Mouse (Mus musculus) embryonic stem cell, embryonic (primary cell): ENCODE measurements at regions not wholly inside any gene's neighbourhood (a gene's known extent, or its start where the extent isn't known, plus 50 kb on each side); places are given as distances from the start of the nearest gene placed in this dataset.
"Not testable (repeated sequence)": the region's sequence is repeated elsewhere in the genome, so short reads cannot be mapped to it uniquely, and the experiment has no call there.

Source experiments
- CTCF ChIA-PET, 4 experiments: fragments of 300-600 bp in 2 of 4; fragments of 350-600 bp in 2 of 4; sonication (Branson Sonifier 250); formaldehyde crosslinking; loops; one replicate each; lab custom pipeline; 2022; ENCODE audit warnings: inconsistent platforms in 2 of 4; lab: Charles Lee
- POLR2A ChIA-PET, 4 experiments: fragments of 300-600 bp in 2 of 4; fragments of 350-600 bp in 2 of 4; sonication (Branson Sonifier 250); formaldehyde crosslinking; loops; one replicate each; lab custom pipeline; 2022; ENCODE audit warnings: antibody characterized with exemption in 4 of 4, inconsistent platforms in 1 of 4; lab: Charles Lee

DNA sequence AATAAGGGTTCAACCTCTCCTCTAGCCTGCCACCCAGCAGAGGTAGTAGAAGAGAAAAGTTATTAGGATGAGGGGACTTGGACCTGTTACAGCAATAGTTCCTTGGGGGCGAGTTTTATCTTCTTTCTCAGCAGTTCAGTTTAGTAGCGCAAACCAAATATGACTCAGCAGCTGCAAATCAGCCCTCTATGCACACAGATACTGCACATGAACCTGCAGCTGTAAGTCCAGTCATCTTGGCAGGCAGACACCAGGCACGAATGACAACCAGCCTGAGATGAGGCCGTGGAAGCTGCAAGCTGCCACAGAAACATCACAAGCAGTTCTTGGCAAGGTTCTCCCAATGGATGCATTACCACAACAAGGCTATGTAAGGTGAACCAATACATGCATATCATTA is 327.0 kb upstream of the Akr1e1 start:
- CTCF ChIA-PET = no interaction called here
- POLR2A ChIA-PET = no interaction called here

DNA sequence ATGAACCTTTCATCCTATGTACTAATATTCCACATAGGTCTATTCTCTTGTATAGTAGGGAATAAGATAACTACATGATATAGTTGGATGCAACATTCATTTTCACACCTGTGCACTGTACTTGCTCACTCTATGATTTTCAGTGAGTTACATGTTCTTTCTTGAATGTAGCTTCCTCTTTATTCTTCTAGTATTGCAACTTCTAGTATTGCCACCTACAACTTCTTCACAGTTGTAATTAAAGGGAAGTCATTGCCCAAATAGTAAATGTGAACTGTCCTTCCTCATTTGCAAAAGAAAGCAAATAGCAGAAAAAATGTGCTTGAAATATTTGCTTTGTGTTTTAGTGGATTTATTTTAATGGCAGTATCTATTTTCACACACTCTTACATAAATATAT is 330.9 kb upstream of the Akr1e1 start:
- ChIA-PET POLR2A (no interaction called here), CTCF (no interaction called here)

DNA sequence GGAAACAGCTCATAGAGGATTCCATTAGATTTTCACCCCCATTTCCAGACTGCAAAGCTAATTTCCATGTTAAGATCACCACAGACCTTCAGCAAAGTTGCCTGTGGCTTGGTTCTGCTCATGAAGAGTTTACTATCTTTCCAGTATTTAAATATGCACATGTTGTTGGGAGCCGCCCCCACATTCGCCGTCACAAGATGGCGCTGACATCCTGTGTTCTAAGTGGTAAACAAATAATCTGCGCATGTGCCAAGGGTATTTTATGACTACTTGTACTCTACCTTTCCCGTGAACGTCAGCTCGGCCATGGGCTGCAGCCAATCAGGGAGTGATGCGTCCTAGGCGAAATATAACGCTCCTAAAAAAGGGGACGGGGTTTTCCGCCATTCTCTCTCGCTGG is 333.5 kb upstream of the Akr1e1 start:
- CTCF ChIA-PET = not testable (repeated sequence)
- POLR2A ChIA-PET = interaction anchor here in 1 of 4 experiments (0.6 kb wide), 1 partner anchor 21 kb away, joined by 3 read pairs; no protein-coding TSS in a partner anchor

DNA sequence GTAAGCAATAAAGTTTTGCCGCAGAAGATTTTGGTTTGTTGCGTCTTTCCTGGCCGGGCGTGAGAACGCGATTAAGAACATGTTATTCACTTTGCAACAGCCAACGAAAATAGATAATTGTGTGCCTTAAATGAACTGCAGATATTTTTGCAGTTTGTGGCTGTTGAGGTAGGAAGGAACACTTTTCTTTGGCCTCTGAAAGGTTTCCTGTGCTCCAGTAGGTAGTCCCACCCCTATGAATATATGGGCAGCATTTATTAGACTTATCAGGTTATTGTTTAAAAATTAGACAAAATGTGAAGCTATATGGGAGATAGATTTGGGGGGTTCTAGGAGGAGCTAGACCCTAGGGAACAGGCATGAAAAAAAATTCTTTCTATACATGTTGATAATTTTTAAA is 334.1 kb upstream of the Akr1e1 start:
- POLR2A ChIA-PET = no interaction called here
- CTCF ChIA-PET = no interaction called here

DNA sequence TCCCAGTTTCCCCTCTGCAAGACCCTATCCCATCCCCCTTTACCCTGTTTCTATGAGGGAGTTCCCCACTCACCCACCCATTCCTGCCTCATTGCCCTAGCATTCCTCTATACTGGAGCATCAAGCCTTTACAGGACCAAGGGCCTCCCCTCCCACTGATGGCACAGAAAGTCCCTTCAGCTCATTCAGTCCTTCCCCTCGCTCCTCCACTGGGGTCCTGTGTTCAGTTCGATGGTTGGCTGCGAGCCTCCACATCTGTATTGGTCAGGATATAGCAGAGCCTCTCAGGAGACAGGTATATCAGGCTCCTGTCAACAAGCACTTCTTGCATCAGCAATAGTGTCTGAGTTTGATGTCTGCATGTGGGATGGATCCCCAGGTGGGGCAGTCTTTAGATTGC is 346.4 kb upstream of the Akr1e1 start:
- ChIA-PET POLR2A (no interaction called here), CTCF (no interaction called here)

DNA sequence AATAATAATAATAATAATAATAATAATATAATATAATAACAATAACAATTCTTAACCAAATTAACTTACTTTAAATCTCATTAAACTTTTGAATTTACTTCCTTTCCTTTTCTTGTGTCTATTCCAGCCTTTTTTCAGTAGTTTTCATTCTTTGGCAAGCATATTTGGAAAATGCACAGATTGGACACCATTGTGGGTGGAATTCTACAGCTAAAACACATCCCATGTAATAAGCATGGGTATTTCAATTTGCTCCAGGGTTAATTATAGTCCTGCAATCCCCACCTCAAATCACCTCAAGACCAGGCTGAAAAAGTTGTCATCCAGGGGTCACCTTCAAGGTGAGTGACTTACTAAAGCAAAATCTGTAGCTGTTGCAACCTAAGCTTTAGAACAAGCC is 355.9 kb upstream of the Akr1e1 start:
- ChIA-PET POLR2A (no interaction called here), CTCF (interaction anchor here in 1 of 4 experiments (0.7 kb wide), 1 partner anchor 121 kb away, joined by 3 read pairs; no protein-coding TSS in a partner anchor)

DNA sequence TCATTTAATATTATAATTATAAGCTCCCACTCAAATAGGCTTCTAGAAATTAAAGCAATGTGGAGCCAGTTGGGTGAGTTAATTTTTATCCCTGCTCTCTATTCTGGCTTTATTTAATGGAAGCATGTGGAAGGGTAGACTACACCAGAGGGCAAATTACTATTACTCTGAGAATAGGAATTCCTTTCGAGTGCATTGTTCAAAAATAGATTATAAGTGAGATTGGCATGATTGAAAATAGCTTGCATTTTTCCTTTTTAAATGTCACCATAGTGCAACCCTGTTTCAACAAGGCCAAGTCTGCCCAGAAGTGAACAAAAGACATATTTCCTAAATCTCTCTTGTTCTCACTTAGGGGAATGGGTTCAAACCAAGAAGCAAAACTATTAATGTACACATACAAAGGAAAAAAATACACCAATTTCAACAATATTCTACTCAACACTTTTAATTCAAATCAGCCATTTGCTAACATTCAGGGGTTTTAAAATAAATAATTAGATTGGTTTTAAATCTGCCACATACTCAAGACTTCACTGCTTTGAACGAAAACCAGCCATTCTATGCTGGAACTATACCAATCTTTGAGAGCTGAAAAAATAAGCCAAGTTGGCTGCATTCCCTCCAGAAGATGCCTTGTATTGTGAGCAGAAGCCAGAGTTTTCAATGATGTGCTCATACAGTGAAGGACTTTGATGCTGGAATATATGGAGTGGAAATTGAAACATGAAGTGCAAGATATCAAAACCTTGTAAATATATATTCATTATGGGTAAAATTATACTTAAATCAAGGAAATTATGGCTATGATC is 361.3 kb upstream of the Akr1e1 start:
- CTCF ChIA-PET = no interaction called here
- POLR2A ChIA-PET = no interaction called here

DNA sequence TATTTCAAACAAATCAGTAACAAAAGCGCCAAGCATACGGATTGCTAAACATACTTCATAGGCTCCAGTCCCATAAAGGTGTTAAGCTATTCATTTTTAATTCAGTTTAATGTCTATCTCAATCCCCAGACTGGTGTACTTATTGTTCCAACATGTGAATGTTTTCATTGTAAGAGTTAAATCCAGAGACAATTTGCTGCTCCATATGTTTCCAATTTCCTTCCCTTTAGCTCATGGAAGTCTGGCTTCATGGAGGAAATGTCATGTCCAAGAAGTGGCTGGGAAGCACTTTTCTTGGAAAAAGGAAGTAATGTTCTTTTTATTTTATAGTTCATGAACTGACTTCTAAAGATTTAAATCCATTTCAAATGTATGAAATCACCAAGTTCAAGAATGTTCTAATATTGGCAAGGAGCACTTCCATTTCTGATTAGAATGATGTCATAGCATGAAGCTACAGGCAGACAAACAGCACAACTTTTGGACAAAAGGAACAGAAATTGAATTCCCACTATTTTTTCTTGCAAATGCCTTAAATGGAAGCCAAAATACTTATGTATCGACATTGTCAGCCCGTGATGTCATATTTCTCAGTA is 362.6 kb upstream of the Akr1e1 start:
- ChIA-PET CTCF (interaction anchor here in 1 of 4 experiments (0.6 kb wide), 1 partner anchor 119 kb away, joined by 3 read pairs; no protein-coding TSS in a partner anchor), POLR2A (no interaction called here)

DNA sequence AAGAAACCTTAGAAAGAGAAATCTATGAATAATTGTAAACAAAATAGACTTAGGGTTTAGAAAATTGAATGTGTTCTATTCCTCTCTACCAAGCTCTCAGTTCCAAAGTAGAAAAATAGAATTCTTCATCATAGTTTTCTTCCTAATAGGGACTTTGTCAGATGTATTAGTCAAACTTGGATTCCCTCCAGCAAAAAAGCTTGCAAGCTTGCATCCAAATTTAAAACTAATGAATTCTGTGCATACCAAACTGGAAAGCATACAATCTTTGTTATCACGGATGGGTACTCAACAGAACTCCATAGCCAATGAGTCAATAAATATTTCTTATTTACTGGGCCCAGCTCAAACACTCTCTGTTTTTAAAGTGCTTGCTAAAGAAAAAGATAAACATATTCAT is 383.9 kb upstream of the Akr1e1 start:
- ChIA-PET POLR2A (no interaction called here), CTCF (no interaction called here)

DNA sequence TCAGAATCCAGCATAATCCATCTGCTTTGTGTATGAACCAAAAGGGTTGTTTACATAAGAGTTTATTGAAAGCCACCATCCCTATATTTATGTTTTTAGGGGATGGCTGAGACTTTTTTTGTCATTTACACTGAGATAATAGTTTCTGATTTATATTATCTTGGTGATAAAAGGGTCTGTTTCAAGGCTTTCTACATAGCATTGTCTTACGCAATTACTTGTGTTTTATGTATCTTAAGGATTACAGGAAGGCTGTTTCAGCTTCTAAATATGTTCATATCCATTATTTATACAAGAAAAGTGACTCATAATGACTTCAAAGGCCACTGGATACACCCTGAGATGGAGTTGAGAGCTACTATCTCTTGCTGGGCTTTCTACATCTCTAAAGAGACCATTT is 399.3 kb upstream of the Akr1e1 start:
- CTCF ChIA-PET = no interaction called here
- POLR2A ChIA-PET = no interaction called here

DNA sequence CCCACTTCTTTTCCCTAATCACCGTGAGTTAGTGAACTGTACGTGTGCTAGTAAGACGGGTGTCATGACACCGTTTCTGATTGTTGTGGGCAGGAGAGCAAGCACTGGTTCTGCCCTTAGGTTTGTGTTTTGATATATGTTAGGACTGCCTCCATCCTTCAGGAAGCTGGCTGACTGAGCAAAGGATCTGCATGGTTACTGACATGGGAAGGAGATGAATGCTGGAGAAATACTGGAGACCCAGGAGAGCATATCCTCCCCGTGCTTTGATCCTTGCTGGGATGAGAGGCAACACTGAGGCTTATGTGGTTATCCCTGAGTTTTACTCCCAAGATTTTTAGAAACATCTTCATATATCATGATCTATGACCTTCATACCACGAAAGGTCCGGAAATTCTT is 413.5 kb upstream of the Akr1e1 start:
- ChIA-PET POLR2A (no interaction called here), CTCF (no interaction called here)

DNA sequence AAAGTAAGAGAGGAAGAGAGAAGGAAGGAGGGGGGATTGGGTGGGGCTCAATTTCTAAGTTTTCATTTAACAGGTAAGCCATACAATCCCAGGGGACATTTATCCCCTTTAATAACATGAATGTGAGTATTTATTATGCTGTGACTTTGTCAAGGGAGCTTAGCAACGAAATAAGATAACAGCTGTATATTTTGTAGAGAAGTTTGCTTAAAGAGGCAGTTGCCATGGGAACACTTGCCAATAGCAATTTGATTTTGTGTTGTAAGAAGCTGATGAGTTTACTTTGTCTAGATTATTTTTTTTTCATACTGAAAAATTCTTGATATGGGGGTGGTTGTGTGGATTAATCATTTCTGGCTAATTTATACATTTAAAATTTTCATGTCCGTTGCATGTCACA is 450.9 kb upstream of the Akr1e1 start:
- POLR2A ChIA-PET = no interaction called here
- CTCF ChIA-PET = no interaction called here

DNA sequence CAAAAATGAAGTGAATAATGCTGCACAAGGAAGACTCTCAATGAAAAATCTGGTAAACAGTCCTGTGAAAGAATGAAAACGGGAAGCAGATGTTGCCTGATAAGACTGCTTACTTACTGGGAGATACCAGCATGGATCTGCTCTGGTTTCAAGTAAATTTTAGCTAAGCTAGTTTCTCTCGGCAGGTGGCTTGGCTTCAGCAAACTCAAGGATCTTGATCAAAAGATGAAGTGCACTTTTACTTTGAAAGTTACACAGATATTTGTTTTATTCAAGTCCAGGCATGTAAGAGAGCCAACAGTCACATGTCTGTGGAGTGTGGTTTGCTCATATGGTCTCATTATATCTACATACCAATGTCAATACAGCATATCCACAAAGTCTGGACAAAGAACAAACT is 451.5 kb upstream of the Akr1e1 start:
- ChIA-PET CTCF (no interaction called here), POLR2A (no interaction called here)

DNA sequence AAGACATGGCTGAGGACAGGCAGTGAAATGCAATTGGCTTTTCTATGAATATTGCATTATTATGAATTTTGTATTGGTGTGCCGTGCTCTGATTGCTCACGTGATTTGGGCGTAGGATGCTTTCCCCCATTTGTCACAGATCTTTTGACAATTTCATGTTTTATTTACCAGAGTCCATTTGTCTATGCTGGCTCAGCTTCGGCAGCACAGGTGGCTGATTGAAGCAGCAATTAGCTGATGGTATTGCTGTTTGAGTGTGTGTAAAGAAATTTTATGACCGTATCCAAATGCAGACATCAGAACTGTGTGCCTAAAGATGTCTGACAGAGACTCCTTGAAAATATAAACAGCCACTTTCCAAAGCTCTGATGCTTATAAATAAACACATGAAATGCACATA is 498.5 kb upstream of the Akr1e1 start:
- ChIA-PET CTCF (no interaction called here), POLR2A (no interaction called here)

DNA sequence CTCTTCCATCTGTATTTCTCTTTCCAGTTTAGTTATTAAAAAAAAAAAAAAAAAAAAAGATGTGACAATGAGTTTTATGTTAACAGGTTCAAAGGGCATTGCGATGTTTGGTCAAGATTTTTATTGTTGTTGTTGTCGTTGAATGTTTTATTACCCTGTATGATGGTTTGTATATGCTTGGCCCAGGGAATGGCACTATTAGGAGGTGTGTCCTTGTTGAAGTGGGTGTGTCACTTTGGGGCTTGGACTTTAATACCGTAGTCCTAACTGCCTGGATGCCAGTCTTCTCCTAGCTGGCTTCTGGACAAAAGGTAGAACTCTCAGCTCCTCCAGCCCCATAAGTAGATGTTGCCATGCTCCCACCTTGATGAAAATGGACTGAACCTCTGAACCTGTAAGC is 545.9 kb upstream of the Akr1e1 start:
- POLR2A ChIA-PET = no interaction called here
- CTCF ChIA-PET = no interaction called here

DNA sequence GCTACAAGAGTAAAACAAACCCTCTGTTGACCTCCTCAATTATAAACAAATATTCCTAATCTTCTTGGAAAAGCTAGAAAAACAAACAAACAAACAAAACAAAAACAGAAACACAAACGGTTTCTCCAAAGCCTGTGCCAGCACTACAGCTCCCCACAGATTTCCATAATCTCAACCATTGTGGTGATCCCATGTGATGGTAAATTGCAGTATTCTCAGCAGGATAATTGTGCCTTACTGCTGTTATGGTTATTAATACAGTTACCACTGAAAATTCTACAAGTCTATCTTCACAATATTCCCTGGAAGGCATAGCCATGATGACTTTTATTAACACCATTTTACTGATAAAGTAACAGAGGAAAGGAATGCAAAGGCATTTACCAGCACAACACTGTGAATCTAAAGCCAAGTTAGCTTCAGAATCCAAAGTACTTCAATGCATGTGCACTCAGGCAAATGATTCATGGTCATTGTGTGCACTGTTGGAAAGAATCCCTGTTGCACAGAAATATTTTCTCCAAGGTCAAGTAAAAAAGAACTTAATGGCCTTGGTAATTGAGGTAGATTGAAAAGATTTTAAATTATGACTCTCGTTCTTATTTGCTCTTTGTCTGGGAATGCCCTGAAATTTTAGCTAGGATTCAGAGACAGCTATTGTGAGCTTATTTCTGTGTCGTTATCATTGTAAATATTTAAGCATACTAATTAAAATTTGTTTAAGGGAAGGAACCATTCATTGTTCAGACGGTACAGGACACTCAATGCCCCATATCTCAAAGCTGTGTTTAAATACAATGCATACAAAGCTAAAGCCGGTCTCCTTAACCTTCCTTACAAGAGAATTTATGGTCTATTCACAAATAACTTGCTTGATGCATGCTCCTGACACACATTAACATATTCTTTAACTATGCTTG is 551.1 kb upstream of the Akr1e1 start:
- POLR2A ChIA-PET = interaction anchor here in 2 of 4 experiments (0.5 to 0.6 kb wide), 2 partner anchors 13 to 391 kb away, joined by 3 read pairs; no protein-coding TSS in a partner anchor
- CTCF ChIA-PET = no interaction called here

DNA sequence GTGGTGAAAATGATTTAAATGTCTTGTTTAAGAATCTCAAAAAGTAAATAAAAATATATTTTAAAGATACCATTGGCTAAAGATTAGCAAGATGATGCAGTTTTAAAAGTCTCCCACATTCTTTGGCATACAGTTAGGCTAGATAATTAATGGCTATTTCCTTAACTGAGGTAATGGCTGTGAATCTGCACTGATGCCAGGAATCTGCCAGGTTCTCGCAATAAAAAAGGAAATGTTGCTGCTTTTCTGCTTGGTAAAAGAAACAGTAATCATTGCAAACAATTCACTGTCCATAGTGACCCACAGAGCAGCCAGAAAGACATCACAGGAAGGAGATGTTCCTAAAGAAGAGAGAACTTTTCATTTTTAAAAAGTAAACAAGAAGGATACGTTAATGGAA is 557.7 kb upstream of the Akr1e1 start:
- ChIA-PET POLR2A (no interaction called here), CTCF (no interaction called here)

DNA sequence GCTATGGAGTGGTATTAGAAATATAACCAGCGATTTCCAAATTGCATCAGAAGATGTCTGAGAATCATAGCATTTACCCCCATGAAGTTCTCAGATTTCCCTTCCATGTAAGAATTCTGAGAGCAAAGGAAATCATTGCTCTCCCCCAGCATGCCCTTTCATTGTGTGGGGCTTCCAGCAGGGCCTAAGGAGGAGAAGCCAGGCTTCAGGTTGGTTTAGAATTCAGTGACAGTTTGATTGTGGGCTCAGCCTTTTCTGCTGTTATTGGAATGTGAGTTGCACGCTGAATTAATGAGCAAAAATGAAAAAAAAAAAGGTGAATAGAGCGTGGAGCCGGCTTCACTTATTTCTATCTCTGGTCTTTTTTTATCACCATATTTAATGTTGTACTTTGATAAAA is 570.0 kb upstream of the Akr1e1 start:
- ChIA-PET POLR2A (no interaction called here), CTCF (no interaction called here)

DNA sequence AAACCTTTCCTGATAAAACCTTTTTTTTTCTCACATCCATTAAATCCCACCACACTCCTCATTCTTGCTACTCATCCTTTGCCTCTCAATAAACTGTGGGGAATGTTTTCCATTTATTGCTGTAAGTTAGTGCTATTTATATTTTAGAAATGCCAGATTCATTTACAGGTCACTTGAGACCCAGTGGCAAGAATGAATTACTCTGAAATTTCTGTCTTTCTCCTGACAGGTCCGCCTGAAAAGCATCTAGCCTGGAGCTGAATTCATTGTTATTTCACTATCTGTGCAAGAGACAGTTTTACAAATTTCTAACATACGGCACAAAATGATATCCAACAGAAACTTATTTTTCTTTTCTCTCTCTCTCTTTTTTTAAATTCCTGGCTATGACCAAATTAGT is 570.6 kb upstream of the Akr1e1 start:
- CTCF ChIA-PET = no interaction called here
- POLR2A ChIA-PET = no interaction called here

DNA sequence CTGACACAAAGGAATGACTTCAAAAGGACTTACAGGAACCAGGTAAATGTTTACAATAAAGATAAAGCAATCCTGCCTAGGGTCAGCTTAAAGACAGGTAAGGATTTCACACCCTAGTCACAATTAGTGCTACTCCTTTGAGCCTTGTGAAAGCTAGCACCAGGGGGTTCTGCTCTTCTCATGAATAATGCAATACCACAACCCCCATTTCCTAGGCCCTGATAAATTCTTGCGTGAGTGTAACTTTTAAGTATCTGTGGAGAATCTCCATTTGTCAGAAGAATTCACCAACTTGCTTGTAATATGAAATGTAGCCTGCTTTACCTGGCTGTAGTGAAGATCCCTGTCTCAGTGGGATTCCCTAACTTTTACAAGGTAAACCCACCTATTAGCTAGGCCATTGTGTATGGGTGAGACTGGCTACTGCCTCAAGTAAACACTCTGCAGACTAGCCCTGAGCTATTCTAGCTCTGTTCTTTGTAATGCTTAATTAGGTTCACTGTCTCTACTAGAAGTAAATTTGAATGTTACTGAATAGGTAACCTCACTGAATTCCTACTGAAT is 576.3 kb upstream of the Akr1e1 start:
- CTCF ChIA-PET = not testable (repeated sequence)
- POLR2A ChIA-PET = interaction anchor here in 1 of 4 experiments (0.5 kb wide), 1 partner anchor 516 kb away, joined by 3 read pairs; no protein-coding TSS in a partner anchor
